Mouse (Mus musculus) heart, postnatal 25 days (tissue): Measurements from ENCODE around the gene Ripor2. TPM values are rescaled to one million over a fixed set of nuclear protein-coding genes. Genes with fewer than 3 reads are reported as not detected.

ENCODE experiments used
- total RNA-seq, 2 experiments: library from RNA; stranded (reverse); gene quantifications; 2 replicates each; pipeline ENCODE4 v1.2.3; 2021

Ripor2 gene
- total RNA-seq, 2 experiments from 2014 or later = 5.3 to 7.2 TPM

Other genes starting within 250 kb of the Ripor2 start
- not detected for gene Armh2, start 159.0 kb downstream of the Ripor2 start, total RNA-seq
- gene Gmnn, start 179.7 kb downstream of the Ripor2 start, total RNA-seq = 10 to 100 TPM; 38.7 to 42.9 TPM
- 100 to 1,000 TPM; 120 to 132 TPM for gene BC005537, start 219.5 kb downstream of the Ripor2 start, total RNA-seq
- gene Acot13, start 249.4 kb downstream of the Ripor2 start, total RNA-seq = 100 to 1,000 TPM; 422 to 431 TPM
- 10 to 100 TPM; 12.9 to 15.5 TPM for gene Tdp2, start 249.5 kb downstream of the Ripor2 start, total RNA-seq